In the genomic region with DNA sequence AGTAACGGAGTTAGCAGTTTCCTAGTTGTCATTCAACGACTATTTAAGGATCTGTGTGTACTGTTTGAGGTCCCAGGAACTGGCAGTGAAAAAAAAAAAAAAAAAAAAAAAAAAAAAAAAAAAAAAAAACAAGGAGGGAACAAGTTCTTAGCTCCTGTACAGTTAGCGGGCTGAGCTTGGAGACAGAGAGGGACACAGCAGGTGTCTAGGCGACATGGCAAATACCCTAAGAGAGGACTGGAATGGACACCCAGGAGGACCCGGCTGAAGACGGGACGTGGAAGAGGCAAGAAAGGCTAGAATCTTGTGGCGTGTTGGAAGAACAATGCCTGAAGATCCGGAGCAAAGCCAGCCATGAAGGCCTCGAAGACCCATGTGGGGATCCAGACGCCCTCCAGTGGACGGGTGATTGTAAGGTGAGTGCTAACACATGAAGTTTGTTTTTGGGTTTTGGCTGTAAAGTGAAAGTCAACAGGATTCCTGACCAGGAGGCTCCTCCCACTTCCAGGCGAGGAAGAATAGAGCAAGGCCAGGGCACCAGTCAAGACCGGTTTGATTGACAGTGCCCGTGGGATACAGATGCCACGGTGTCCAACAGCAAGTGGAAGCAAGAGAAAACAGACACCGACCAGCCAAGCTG, we compare ENCODE assay signal across 8 mouse cellular contexts. TPM values are rescaled to one million over a fixed set of nuclear protein-coding genes. Genes with fewer than 3 reads are reported as not detected.
DNase-seq lines count a peak whose midpoint lies in the region; ATAC-seq lines count a peak whose summit lies in the region.
"Had no signal": no experiment of that assay in that cellular context is flagged by ENCODE, and none has a peak within 500 bp of the region (broad histone marks: within the 10 kb centered on the region; RNA-seq: fewer than 3 reads in every experiment).

No protein-coding gene starts in this region.

- peak overlapping the region; percentile 51 for H3K4me2 ChIP-seq in kidney, embryonic 15.5 days
- H3K4me2 ChIP-seq: embryonic facial prominence, embryonic 12.5 days had no signal

- ATAC-seq in kidney, embryonic 15.5 days (replicated peaks; ENCODE audit: low FRiP score) = no peak

- H3K4me1 ChIP-seq in heart, embryonic 10.5 days = peaks cover 6% of the 10 kb centered on the region; the same call in 1 of the 2 replicates
- 0 out of 2 replicates have a peak, but pooled peaks cover 4% of the 10 kb centered on the region for H3K4me1 ChIP-seq in kidney, embryonic 15.5 days

- H3K9me3 ChIP-seq in heart, embryonic 10.5 days = no peaks in the 10 kb centered on the region
- H3K9me3 ChIP-seq in kidney, embryonic 15.5 days (replicated peaks) = no peaks in the 10 kb centered on the region
- H3K9me3 ChIP-seq: embryonic facial prominence, embryonic 12.5 days had no signal

- DNase-seq in CD4-positive, CD25-positive, alpha-beta regulatory T cell, adult 2 months (ENCODE audit: low read depth, low spot score) = peak; percentile 64
- peak; percentile 46 for DNase-seq in MEL-GATA-1-ER (ENCODE audit: extremely low read depth, low read depth)
- no peak for DNase-seq in heart, embryonic 10.5 days (ENCODE audit: low spot score)
- peak; percentile 51 for DNase-seq in lung, postnatal 14 days
- DNase-seq in layer of hippocampus, adult 18-20 months (ENCODE audit: low spot score in 2 of 2) = no peak
- DNase-seq in ovary, adult 18-20 months (ENCODE audit: low spot score) = no peak

- no peaks in the 10 kb centered on the region for H3K36me3 ChIP-seq in heart, embryonic 10.5 days
- no peaks in the 10 kb centered on the region for H3K36me3 ChIP-seq in kidney, embryonic 15.5 days
- H3K36me3 ChIP-seq: embryonic facial prominence, embryonic 12.5 days had no signal

- peaks cover 14% of the 10 kb centered on the region; the same call in 1 of the 2 replicates for H3K27me3 ChIP-seq in heart, embryonic 10.5 days (ENCODE audit: insufficient read depth, poor library complexity, severe bottlenecking)
- peaks cover 31% of the 10 kb centered on the region for H3K27me3 ChIP-seq in kidney, embryonic 15.5 days
- H3K27me3 ChIP-seq: embryonic facial prominence, embryonic 12.5 days had no signal

- H3K4me3 ChIP-seq in heart, embryonic 10.5 days = peak overlapping the region; percentile 46
- peak overlapping the region; percentile 23; the same call in 1 of the 2 replicates for H3K4me3 ChIP-seq in kidney, embryonic 15.5 days (replicated peaks)
- H3K4me3 ChIP-seq: embryonic facial prominence, embryonic 12.5 days had no signal

- H3K9ac ChIP-seq in kidney, embryonic 15.5 days = no peak overlapping the region
- H3K9ac ChIP-seq: embryonic facial prominence, embryonic 12.5 days had no signal

- 20% methylated on average over 17 of the region's 17 CpGs for WGBS in heart, embryonic 10.5 days
- 35% methylated on average over 17 of the region's 17 CpGs for WGBS in kidney, embryonic 15.5 days

- H3K27ac ChIP-seq in heart, embryonic 10.5 days = peak overlapping the region; percentile 67; the same call in 1 of the 2 replicates
- no peak overlapping the region for H3K27ac ChIP-seq in kidney, embryonic 15.5 days
- H3K27ac ChIP-seq: embryonic facial prominence, embryonic 12.5 days had no signal

RNA-seq across cellular contexts. Expression of gene Tmem30b, which starts 8.6 kb away (rescaled TPM):
- polyA plus RNA-seq in heart, embryonic 10.5 days (2016; fragmentation: Nextera tagmentation; extraction: Ambion mirVana) = 0.30 and 2.4 TPM in 2 replicates
- polyA plus RNA-seq in kidney, embryonic 15.5 days (2015; fragmentation: Nextera tagmentation; extraction: Ambion mirVana) = 9.8 and 11.6 TPM in 2 replicates
- total RNA-seq in layer of hippocampus, adult 18-20 months (2021) = under 1 TPM in 1 of 2 experiments, not detected in 1; 0.10 TPM

RNA-seq across cellular contexts. Expression of gene Prkch, which starts 47.0 kb away (rescaled TPM):
- 15.8 and 16.9 TPM in 2 replicates for polyA plus RNA-seq in heart, embryonic 10.5 days (2016; fragmentation: Nextera tagmentation; extraction: Ambion mirVana)
- polyA plus RNA-seq in kidney, embryonic 15.5 days (2015; fragmentation: Nextera tagmentation; extraction: Ambion mirVana) = 10.9 and 11.9 TPM in 2 replicates
- 1 to 10 TPM; 3.3 to 3.6 TPM for total RNA-seq in layer of hippocampus, adult 18-20 months (2021)

Comparison
In these comparisons a context has a peak if more than half of its experiments do, and no peak if none do; other contexts are left out.
1. DNase-seq: peak in CD4-positive, CD25-positive, alpha-beta regulatory T cell, adult 2 months (single experiment), MEL-GATA-1-ER (single experiment) and lung, postnatal 14 days (single experiment); none in heart, embryonic 10.5 days (single experiment), layer of hippocampus, adult 18-20 months (0 of 2) and ovary, adult 18-20 months (single experiment).